Comparison of ENCODE assay signal across 11 mouse cellular contexts in the genomic region with DNA sequence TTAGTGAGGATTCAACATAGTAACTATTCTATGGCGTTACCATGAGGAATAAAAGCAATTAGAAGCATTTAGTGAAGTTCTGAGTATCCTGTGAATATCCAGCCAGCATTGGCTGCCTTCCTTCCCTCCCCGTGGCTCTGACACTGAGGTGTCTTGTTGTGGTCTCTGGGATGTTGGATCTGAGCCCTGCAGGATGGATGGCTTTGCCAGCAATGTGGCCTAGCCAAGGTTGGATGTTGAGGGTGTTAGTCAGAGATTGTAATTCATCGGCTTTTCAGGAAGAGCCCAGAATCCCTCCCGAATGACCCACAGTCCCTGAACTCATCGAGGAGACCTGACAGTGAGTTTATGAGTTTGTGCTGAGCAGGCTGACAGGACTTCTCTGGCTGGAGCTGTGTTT. TPM values are rescaled to one million over a fixed set of nuclear protein-coding genes. Genes with fewer than 3 reads are reported as not detected.
DNase-seq lines count a peak whose midpoint lies in the region; ATAC-seq lines count a peak whose summit lies in the region.
"Had no signal": no experiment of that assay in that cellular context is flagged by ENCODE, and none has a peak within 500 bp of the region (broad histone marks: within the 10 kb centered on the region; RNA-seq: fewer than 3 reads in every experiment).

No protein-coding gene starts in this region.

- H3K27me3 ChIP-seq in kidney, embryonic 16.5 days (ENCODE audit: insufficient read depth, low read length): no peaks in the 10 kb centered on the region

- H3K4me1 ChIP-seq in kidney, embryonic 16.5 days (ENCODE audit: insufficient read depth, low read length): peaks cover 4% of the 10 kb centered on the region; the same call in 1 of the 2 replicates

- 50% methylated on average over 5 of the region's 5 CpGs for WGBS in kidney, embryonic 16.5 days

- no peak overlapping the region for H3K4me3 ChIP-seq in kidney, embryonic 16.5 days (ENCODE audit: low read length)

- ATAC-seq in kidney, embryonic 16.5 days (ENCODE audit: low FRiP score, low TSS enrichment): no peak
- no peak for ATAC-seq in frontal cortex, adult (ENCODE audit: low TSS enrichment)
- ATAC-seq: intestine, embryonic 16.5 days had no signal

- H3K27ac ChIP-seq in kidney, embryonic 16.5 days (ENCODE audit: low read length): no peak overlapping the region

- no peak overlapping the region for H3K9ac ChIP-seq in kidney, embryonic 16.5 days (replicated peaks; ENCODE audit: low read length)

- no peaks in the 10 kb centered on the region; the same call in 1 of the 2 replicates for H3K9me3 ChIP-seq in kidney, embryonic 16.5 days (ENCODE audit: low read length)

- H3K36me3 ChIP-seq in kidney, embryonic 16.5 days (ENCODE audit: insufficient read depth, low read length): no peaks in the 10 kb centered on the region

- H3K4me2 ChIP-seq in kidney, embryonic 16.5 days (replicated peaks; ENCODE audit: low read depth, low read length): no peak overlapping the region

- DNase-seq in cerebellum, adult 8-10 months: peak; percentile 34
- no peak for DNase-seq in cerebellum, adult 11-12 months
- peak; percentile 61 for DNase-seq in kidney, adult 9 months
- DNase-seq in adrenal gland, adult 8-10 months: peak; percentile 86
- DNase-seq in heart, postnatal 4 days: peak; percentile 59
- no peak for DNase-seq in spleen, postnatal 36 days (ENCODE audit: low spot score in 2 of 2)
- DNase-seq: B cell, adult 2 months; gastrocnemius, postnatal 36 days had no signal

RNA-seq across cellular contexts. Expression of a gene that starts 36.4 kb away (rescaled TPM):
- polyA plus RNA-seq in kidney, embryonic 16.5 days (2015; fragmentation: Nextera tagmentation; extraction: Ambion mirVana): 57.7 and 62.0 TPM in 2 replicates
- total RNA-seq in adrenal gland, adult 8-10 months (2022): 10 to 100 TPM; 30.0 to 44.5 (median 38.0) TPM
- total RNA-seq in heart, postnatal 4 days (2021): 10 to 100 TPM; 64.1 to 69.4 TPM

Comparison
In these comparisons a context has a peak if more than half of its experiments do, and no peak if none do; other contexts are left out.
1. DNase-seq: peak in cerebellum, adult 8-10 months (single experiment), kidney, adult 9 months (single experiment), adrenal gland, adult 8-10 months (single experiment) and heart, postnatal 4 days (single experiment); none in cerebellum, adult 11-12 months (single experiment) and spleen, postnatal 36 days (0 of 2).